Mouse (Mus musculus): ENCODE data around the gene Glod4.
A peak's percentile ranks its signal among the peaks of the same experiment; 100 is the strongest.
"Not testable (repeated sequence)": the region's sequence is repeated elsewhere in the genome, so short reads cannot be mapped to it uniquely, and the experiment has no call there.

The Glod4 gene

GRCm38 (mm10) chr11:76256129-76256528 is 12.6 kb upstream of the Glod4 start:
- no peak for DNase-seq

GRCm38 (mm10) chr11:76255431-76256001 is 12.0 kb upstream of the Glod4 start:
- DNase-seq: no peak

- DNase-seq: no peak
Measured at GRCm38 (mm10) chr11:76253918-76254264, 10.4 kb upstream of the Glod4 start.

- DNase-seq: peak; percentile 72
Measured at GRCm38 (mm10) chr11:76253145-76253917, 9.8 kb upstream of the Glod4 start.

- no peak for DNase-seq
Measured at GRCm38 (mm10) chr11:76252036-76252435, 8.5 kb upstream of the Glod4 start.

GRCm38 (mm10) chr11:76247239-76247638 is 3.7 kb upstream of the Glod4 start:
- DNase-seq: no peak

GRCm38 (mm10) chr11:76246439-76246838 is 2.9 kb upstream of the Glod4 start:
- no peak for DNase-seq

GRCm38 (mm10) chr11:76243811-76244546 is 454 bp upstream of the Glod4 start:
- DNase-seq: no peak

- no peak for DNase-seq
Measured at GRCm38 (mm10) chr11:76239750-76240149, 3.8 kb downstream of the Glod4 start.

- no peak for DNase-seq
Measured at GRCm38 (mm10) chr11:76236136-76236535, 7.4 kb downstream of the Glod4 start.

- no peak for DNase-seq
Measured at GRCm38 (mm10) chr11:76225051-76225450, 18.5 kb downstream of the Glod4 start.

GRCm38 (mm10) chr11:76224631-76225030 is 18.9 kb downstream of the Glod4 start:
- no peak for DNase-seq

GRCm38 (mm10) chr11:76217390-76217800 is 26.1 kb downstream of the Glod4 start, which contains the start of the genes Dbil5 and Gemin4:
Gene Dbil5 (plus strand): TSS chr11:76217608.
Gene Gemin4 (minus strand): TSS chr11:76217664.
- peak; percentile 96 for DNase-seq

GRCm38 (mm10) chr11:76216681-76217389 is 26.7 kb downstream of the Glod4 start:
- DNase-seq: peak; percentile 43

- DNase-seq: no peak
Measured at GRCm38 (mm10) chr11:76216049-76216540, 27.4 kb downstream of the Glod4 start.

GRCm38 (mm10) chr11:76215011-76215410 is 28.5 kb downstream of the Glod4 start:
- DNase-seq: no peak

- DNase-seq: no peak
Measured at GRCm38 (mm10) chr11:76213841-76214240, 29.7 kb downstream of the Glod4 start.

- not testable (repeated sequence) for DNase-seq
Measured at GRCm38 (mm10) chr11:76211595-76211994, 31.9 kb downstream of the Glod4 start.

- no peak for DNase-seq
Measured at GRCm38 (mm10) chr11:76210228-76210985, 33.1 kb downstream of the Glod4 start.

GRCm38 (mm10) chr11:76206793-76207192 is 36.7 kb downstream of the Glod4 start:
- no peak for DNase-seq

GRCm38 (mm10) chr11:76201761-76202674 is 41.5 kb downstream of the Glod4 start:
- DNase-seq: peak; percentile 82

Measured in kidney, adult 11 months (tissue).